Mouse (Mus musculus): ENCODE data around the gene Cacna2d1.

Gene Cacna2d1

DNA sequence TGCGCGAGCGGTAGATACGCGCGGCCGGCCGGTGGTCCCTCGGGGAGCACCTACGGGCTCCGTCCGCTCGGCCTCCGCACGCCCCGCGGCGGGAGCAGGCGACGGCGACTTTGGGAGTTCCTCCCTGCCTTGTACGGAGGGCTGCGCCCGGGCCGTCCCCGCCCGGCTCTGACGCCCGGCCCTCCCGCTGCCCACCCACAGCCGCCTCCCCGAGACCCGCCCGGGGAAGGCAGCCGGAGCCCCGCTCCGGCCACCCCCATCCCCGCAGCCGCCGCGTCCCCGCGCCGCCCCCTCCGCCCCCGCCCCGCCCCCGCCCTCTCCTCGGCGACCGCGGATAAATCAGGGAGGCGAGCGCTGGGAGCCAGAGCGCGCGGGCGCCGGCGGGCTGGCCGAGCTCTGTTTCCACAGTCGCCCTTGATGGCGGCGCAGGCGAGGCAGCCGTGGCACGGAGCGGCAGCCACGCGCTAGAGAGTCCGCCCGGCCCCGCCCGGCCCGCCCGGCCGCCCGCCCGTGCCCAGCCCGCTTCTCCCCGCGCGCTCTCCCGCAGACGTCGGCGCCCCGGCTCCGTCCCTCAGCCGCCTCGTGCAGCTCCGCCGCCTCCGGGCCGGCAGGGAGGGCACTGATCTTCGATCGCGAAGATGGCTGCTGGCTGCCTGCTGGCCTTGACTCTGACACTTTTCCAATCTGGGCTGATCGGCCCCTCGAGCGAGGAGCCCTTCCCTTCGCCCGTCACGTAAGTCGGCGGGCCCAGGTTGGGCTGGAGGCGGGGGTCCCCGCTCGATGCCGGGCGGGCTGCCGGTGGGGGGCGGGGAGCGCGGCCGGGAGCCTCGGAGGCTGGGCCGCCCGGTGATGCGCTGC is at the start of gene Cacna2d1:
Gene Cacna2d1, plus strand, starts transcription at position 316 of the 858 bp plus-strand sequence.
- peak; percentile 75 for DNase-seq (ENCODE audit: low read depth, low spot score)

- DNase-seq (ENCODE audit: low read depth, low spot score), result peak; percentile 38
Measured at GRCm38 (mm10) chr5:15895098-15895497, 39.4 kb upstream of the Cacna2d1 start.

GRCm38 (mm10) chr5:15896706-15897105 is 37.8 kb upstream of the Cacna2d1 start:
- no peak for DNase-seq (ENCODE audit: low read depth, low spot score)

GRCm38 (mm10) chr5:15906446-15906845 is 28.0 kb upstream of the Cacna2d1 start:
- DNase-seq (ENCODE audit: low read depth, low spot score), result no peak

DNA sequence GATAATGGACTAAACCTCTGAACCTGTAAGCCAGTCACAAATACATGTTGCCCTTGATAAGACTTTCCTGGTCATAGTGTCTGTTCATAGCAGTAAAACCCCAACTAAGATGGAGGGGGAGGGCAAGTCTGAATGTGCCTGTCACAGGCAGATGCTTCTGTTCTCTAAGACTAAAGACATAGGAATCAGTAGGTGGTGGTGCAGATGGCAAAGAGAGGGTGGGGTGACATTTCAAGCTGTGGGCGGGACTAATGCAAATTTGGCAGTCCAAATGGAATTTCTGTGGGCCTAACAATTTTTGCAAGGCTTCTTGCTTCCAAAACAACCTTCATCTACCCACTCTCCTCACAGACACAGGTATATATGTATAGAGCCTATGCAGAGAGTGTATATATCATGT is 19.6 kb upstream of the Cacna2d1 start:
- peak; percentile 89 for DNase-seq (ENCODE audit: low read depth, low spot score)

DNA sequence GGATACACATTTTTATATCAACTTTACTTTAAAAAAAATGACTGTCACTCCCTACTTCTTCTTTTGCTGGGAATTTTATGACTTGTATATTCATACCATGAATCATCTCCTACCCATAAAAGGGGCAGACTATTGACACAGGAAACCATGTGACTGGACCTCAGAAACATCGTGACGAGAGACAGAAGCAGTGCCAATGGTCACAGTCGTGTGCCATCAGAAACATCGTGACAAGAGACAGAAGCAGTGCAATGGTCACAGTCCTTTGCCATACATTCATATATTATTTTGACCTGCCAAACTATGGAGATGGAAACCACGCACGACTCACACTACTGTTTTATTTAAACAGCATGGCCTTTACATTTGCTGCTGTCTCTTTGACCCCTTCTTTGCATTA is 6.0 kb upstream of the Cacna2d1 start:
- DNase-seq (ENCODE audit: low read depth, low spot score), result no peak

- DNase-seq (ENCODE audit: low read depth, low spot score), result no peak
Measured at GRCm38 (mm10) chr5:15933017-15933416, 1.5 kb upstream of the Cacna2d1 start.

GRCm38 (mm10) chr5:15933581-15934375 is 713 bp upstream of the Cacna2d1 start:
- DNase-seq (ENCODE audit: low read depth, low spot score), result peak; percentile 77

DNA sequence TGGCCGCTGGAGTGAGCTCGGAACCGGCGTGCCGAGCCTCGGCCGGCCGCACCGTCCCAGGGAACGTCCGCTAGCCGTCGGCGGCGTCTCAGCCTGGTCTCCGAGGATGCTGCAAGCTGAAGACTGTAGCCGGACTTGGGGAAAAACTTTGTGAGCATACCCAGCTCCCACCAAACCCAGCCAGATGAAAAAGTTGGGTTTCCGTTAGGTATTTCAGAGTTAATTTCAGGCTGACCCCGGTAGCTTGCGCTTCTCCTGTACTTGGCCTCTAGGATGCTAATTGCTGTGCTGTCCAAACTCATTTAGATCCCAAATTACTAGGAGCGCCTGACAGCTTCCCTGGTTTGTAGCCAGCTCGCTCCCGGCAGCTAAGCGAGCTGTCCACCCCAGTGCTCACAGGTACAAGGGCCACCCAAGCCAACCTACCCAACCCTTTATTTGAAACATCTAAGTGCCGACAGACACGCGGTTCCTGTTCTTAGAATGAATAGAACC is 790 bp downstream of the Cacna2d1 start:
- DNase-seq (ENCODE audit: low read depth, low spot score), result peak; percentile 82

GRCm38 (mm10) chr5:15935831-15936710 is 1.6 kb downstream of the Cacna2d1 start:
- peak; percentile 76 for DNase-seq (ENCODE audit: low read depth, low spot score)

GRCm38 (mm10) chr5:15941191-15941725 is 6.8 kb downstream of the Cacna2d1 start:
- peak; percentile 49 for DNase-seq (ENCODE audit: low read depth, low spot score)

DNA sequence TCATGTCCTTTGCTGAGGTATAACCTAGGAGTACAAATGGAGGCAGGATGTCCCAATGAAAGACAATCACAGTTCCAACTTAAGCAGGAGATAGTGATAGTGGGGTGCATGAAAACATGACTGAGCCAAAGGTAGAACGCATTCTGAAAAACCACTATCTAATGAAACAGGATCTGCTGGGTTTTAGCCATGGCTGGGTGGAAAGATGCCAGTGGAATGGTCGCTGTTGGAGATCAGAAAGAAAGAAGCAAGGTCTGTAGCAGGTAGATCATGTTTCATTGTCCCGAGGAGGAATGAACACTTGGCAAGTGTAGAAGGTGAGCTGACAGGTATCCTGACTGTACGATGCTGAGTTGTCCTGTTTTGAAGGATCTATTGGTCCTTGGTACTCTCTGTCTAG is 7.6 kb downstream of the Cacna2d1 start:
- DNase-seq (ENCODE audit: low read depth, low spot score), result peak; percentile 44

- DNase-seq (ENCODE audit: low read depth, low spot score), result no peak
Measured at GRCm38 (mm10) chr5:15948290-15949037, 14.0 kb downstream of the Cacna2d1 start.

DNA sequence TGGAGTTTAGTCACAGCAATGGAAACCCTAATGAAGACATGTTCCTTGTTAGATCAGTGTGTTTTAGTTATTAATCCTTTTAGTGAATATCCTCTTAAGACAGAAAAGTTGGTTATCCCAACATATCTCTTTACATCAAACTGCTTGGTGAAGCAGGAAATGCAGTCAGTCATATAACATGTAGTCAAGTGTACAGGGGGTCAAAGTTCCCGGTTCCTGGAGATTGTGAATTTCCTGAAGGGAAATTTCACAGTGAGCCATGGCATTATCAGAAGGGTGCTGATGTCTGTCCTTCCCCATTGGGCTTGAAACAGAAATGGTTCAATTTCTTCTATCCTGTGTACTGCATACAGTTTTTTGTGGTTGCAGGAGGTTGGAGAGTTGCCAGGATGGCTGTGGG is 25.3 kb downstream of the Cacna2d1 start:
- DNase-seq (ENCODE audit: low read depth, low spot score), result no peak

DNA sequence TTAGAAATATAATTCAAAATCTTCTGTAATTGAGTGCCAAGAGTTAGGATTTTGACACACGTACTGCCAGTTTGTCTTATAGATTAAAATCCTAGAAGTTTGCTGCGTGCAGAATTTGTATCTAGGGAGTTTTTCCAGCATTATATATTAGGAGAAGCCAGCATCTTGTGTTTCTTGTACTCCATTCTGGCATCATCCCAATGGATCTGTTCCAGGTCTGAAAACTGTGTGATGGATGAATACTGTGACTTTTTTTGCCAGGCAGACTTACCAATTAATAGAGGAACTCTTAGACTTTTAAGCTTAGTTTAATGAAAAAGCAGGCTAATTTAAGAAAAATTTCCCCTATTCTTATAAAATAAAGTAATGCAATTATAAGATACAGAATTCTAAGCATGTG is 27.4 kb downstream of the Cacna2d1 start:
- DNase-seq (ENCODE audit: low read depth, low spot score), result peak; percentile 73

- peak; percentile 77 for DNase-seq (ENCODE audit: low read depth, low spot score)
Measured at GRCm38 (mm10) chr5:15966888-15967287, 32.4 kb downstream of the Cacna2d1 start.

DNA sequence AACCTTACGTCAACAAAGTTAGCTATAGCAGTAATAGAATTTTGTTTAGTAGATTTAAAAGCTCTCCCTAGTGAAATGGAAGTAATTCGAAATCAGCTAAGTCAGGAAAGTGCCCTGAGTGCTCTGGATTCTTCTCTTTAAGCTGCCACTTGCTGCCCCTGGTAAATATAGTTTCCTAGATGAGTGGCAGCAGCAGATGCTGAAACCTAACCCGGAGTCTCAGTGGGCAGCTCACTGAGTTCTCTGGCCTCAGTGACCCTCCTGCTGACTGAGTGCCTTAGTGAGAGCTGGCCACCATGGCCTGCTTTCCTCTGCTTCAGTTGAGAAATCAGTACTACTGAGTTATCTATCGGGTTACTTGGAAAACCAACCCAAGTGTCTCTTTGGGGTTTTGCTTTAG is 37.3 kb downstream of the Cacna2d1 start:
- DNase-seq (ENCODE audit: low read depth, low spot score), result no peak

- DNase-seq (ENCODE audit: low read depth, low spot score), result no peak
Measured at GRCm38 (mm10) chr5:15972351-15972750, 37.9 kb downstream of the Cacna2d1 start.

DNA sequence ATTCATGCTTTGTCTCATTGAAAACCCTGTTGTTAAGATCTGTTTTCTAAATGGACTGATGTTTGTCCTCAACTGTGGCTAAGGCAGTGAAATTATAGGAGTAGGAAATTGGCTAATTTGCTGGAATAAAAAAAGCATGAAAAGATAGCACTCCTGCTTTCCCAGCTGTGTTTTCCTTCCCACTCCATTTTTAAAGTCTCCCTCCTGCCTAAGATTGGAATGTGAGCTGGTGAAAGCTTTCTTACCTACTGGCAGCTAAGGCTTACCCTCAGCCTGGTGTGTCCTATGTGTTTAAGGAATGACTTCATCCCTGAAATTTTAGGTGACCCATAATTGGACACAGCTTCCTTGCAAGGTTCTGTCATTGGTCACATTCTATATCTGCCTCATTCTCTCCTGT is 40.2 kb downstream of the Cacna2d1 start:
- DNase-seq (ENCODE audit: low read depth, low spot score), result peak; percentile 67

GRCm38 (mm10) chr5:15979225-15979624 is 44.7 kb downstream of the Cacna2d1 start:
- DNase-seq (ENCODE audit: low read depth, low spot score), result no peak

Data from brain, adult 2 months (tissue).